Mouse (Mus musculus) embryonic facial prominence, embryonic 15.5 days (tissue): ENCODE results near the gene Ankrd34a. TPM values are rescaled to one million over a fixed set of nuclear protein-coding genes. Genes with fewer than 3 reads are reported as not detected.

Source experiments
- ATAC-seq: fragments of 200-750 bp; cut with Nextera tagmentation; 2 replicates; pipeline ENCODE4 v1.8.0; 2017; ENCODE audit warnings: low read depth, moderate TSS enrichment; ENCODE audit not compliant: insufficient number of reproducible peaks, low FRiP score, low TSS enrichment
- H3K27ac ChIP-seq: fragments of 300-500 bp; sonication (generic); replicated peaks from 2 replicates; pipeline ENCODE4 v1.5.1; 2015; ENCODE audit warnings: mild to moderate bottlenecking, inconsistent platforms
- H3K27me3 ChIP-seq: fragments of 300-500 bp; sonication (generic); 2 replicates; pipeline ENCODE4 v1.6.1; 2015; ENCODE audit warnings: inconsistent platforms
- H3K36me3 ChIP-seq: fragments of 300-500 bp; sonication (generic); 2 replicates; pipeline ENCODE4 v1.6.1; 2015; ENCODE audit warnings: mild to moderate bottlenecking, inconsistent platforms
- H3K4me1 ChIP-seq: fragments of 300-500 bp; sonication (generic); 2 replicates; pipeline ENCODE4 v1.6.1; 2015; ENCODE audit warnings: inconsistent platforms
- H3K4me2 ChIP-seq: fragments of 300-500 bp; sonication (generic); replicated peaks from 2 replicates; pipeline ENCODE4 v1.6.1; 2015; ENCODE audit warnings: mild to moderate bottlenecking, inconsistent platforms
- H3K4me3 ChIP-seq: fragments of 300-500 bp; sonication (generic); replicated peaks from 2 replicates; pipeline ENCODE4 v1.5.1; 2015; ENCODE audit warnings: mild to moderate bottlenecking, inconsistent platforms
- H3K9ac ChIP-seq: fragments of 300-500 bp; sonication (generic); 2 replicates; pipeline ENCODE4 v1.6.1; 2015; ENCODE audit warnings: inconsistent platforms
- H3K9me3 ChIP-seq: fragments of 300-500 bp; sonication (generic); replicated peaks from 2 replicates; pipeline ENCODE4 v1.6.1; 2016; ENCODE audit warnings: inconsistent platforms
- WGBS: fragments of 180-500 bp; shearing (Covaris S2); methylation state at CpG from one replicate; pipeline ENCODE4 v1.1.7; 2015; 5-methylcytosine and 5-hydroxymethylcytosine counted together
- polyA plus RNA-seq: library from polyadenylated mRNA; unstranded; fragments of >200 nt; fragmentation: Nextera tagmentation; extraction: Ambion mirVana; gene quantifications from 2 replicates; pipeline ENCODE4 v1.2.1, GENCODE M21; 2015

The Ankrd34a gene
- polyA plus RNA-seq, 1 experiment from 2014 or later, result 3.0 TPM

- Histone ChIP-seq H3K27me3 (no peaks in the 10 kb centered on the region), H3K4me2 (no peak overlapping the region), H3K4me1 (peaks cover 41% of the 10 kb centered on the region), H3K9ac (no peak overlapping the region), H3K9me3 (no peaks in the 10 kb centered on the region), H3K36me3 (peaks cover 21% of the 10 kb centered on the region), H3K27ac (peak overlapping the region; percentile 48; the same call in 1 of the 2 replicates), H3K4me3 (no peak overlapping the region)
- WGBS, result 57% methylated on average over 10 of the region's 10 CpGs
- ATAC-seq, result peak; percentile 30; the same call in 1 of the 2 replicates
Observed at GRCm38 (mm10) chr3:96563911-96564632, 32.4 kb upstream of the Ankrd34a start.

- no peaks in the 10 kb centered on the region for H3K9me3 ChIP-seq
- H3K4me3 ChIP-seq, result no peak overlapping the region
- H3K27me3 ChIP-seq, result no peaks in the 10 kb centered on the region
- H3K9ac ChIP-seq, result no peak overlapping the region
- peak overlapping the region; percentile 48; the same call in 1 of the 2 replicates for H3K27ac ChIP-seq
- WGBS, result 37% methylated on average over 7 of the region's 7 CpGs
- H3K36me3 ChIP-seq, result peaks cover 19% of the 10 kb centered on the region
- H3K4me1 ChIP-seq, result peaks cover 36% of the 10 kb centered on the region
- no peak overlapping the region for H3K4me2 ChIP-seq
- ATAC-seq, result no peak
Observed at GRCm38 (mm10) chr3:96564633-96565032, 31.8 kb upstream of the Ankrd34a start.

- ATAC-seq, result no peak
- no peak overlapping the region for H3K4me3 ChIP-seq
- WGBS, result 85% methylated on average over 3 of the region's 3 CpGs
Observed at GRCm38 (mm10) chr3:96565105-96565504, 31.3 kb upstream of the Ankrd34a start.

GRCm38 (mm10) chr3:96566661-96567450 lies 29.6 kb upstream of the Ankrd34a start:
- H3K9me3 ChIP-seq, result no peaks in the 10 kb centered on the region
- H3K27ac ChIP-seq, result no peak overlapping the region
- H3K4me2 ChIP-seq, result no peak overlapping the region
- 80% methylated on average over 8 of the region's 8 CpGs for WGBS
- no peak overlapping the region for H3K9ac ChIP-seq
- peaks cover 15% of the 10 kb centered on the region; the same call in 1 of the 2 replicates for H3K4me1 ChIP-seq
- ATAC-seq, result no peak
- H3K4me3 ChIP-seq, result no peak overlapping the region
- no peaks in the 10 kb centered on the region for H3K27me3 ChIP-seq
- H3K36me3 ChIP-seq, result no peaks in the 10 kb centered on the region

More at GRCm38 (mm10) chr3:96565105-96565504, 31.3 kb upstream of the Ankrd34a start:
- Histone ChIP-seq H3K9me3 (no peaks in the 10 kb centered on the region), H3K9ac (no peak overlapping the region), H3K36me3 (peaks cover 14% of the 10 kb centered on the region), H3K4me2 (no peak overlapping the region), H3K27me3 (no peaks in the 10 kb centered on the region), H3K27ac (no peak overlapping the region), H3K4me1 (peaks cover 31% of the 10 kb centered on the region)

- WGBS, result 68% methylated on average over 8 of the region's 8 CpGs
- H3K27ac ChIP-seq, result peak overlapping the region; percentile 34; the same call in 1 of the 2 replicates
- ATAC-seq, result no peak
- H3K36me3 ChIP-seq, result no peaks in the 10 kb centered on the region
- H3K4me3 ChIP-seq, result no peak overlapping the region
- peaks cover 9% of the 10 kb centered on the region; the same call in 1 of the 2 replicates for H3K4me1 ChIP-seq
- H3K27me3 ChIP-seq, result no peaks in the 10 kb centered on the region
- no peaks in the 10 kb centered on the region for H3K9me3 ChIP-seq
- H3K4me2 ChIP-seq, result no peak overlapping the region
- H3K9ac ChIP-seq, result no peak overlapping the region
Observed at GRCm38 (mm10) chr3:96568605-96569004, 27.8 kb upstream of the Ankrd34a start.

- Histone ChIP-seq H3K9ac (no peak overlapping the region), H3K4me3 (no peak overlapping the region), H3K36me3 (no peaks in the 10 kb centered on the region), H3K9me3 (no peaks in the 10 kb centered on the region), H3K27ac (no peak overlapping the region), H3K4me1 (no peaks in the 10 kb centered on the region; the same call in 1 of the 2 replicates), H3K27me3 (no peaks in the 10 kb centered on the region), H3K4me2 (no peak overlapping the region)
- no peak for ATAC-seq
- WGBS, result 90% methylated on average over 13 of the region's 13 CpGs
Observed at GRCm38 (mm10) chr3:96569506-96569905, 26.9 kb upstream of the Ankrd34a start.

- Histone ChIP-seq H3K9ac (no peak overlapping the region), H3K36me3 (no peaks in the 10 kb centered on the region), H3K27ac (no peak overlapping the region), H3K4me2 (no peak overlapping the region), H3K9me3 (no peaks in the 10 kb centered on the region), H3K4me3 (no peak overlapping the region), H3K4me1 (no peaks in the 10 kb centered on the region; the same call in 1 of the 2 replicates), H3K27me3 (no peaks in the 10 kb centered on the region)
- no peak for ATAC-seq
- WGBS, result 86% methylated on average over 11 of the region's 11 CpGs
Observed at GRCm38 (mm10) chr3:96569966-96570605, 26.4 kb upstream of the Ankrd34a start.

- Histone ChIP-seq H3K4me1 (peaks cover under 1% of the 10 kb centered on the region; the same call in 1 of the 2 replicates), H3K4me3 (no peak overlapping the region), H3K4me2 (no peak overlapping the region), H3K36me3 (no peaks in the 10 kb centered on the region), H3K27ac (no peak overlapping the region), H3K27me3 (no peaks in the 10 kb centered on the region), H3K9me3 (no peaks in the 10 kb centered on the region), H3K9ac (no peak overlapping the region)
- ATAC-seq, result no peak
- 52% methylated on average over 7 of the region's 7 CpGs for WGBS
Observed at GRCm38 (mm10) chr3:96570643-96571042, 25.8 kb upstream of the Ankrd34a start.

GRCm38 (mm10) chr3:96571336-96571735 lies 25.1 kb upstream of the Ankrd34a start:
- peaks cover 8% of the 10 kb centered on the region for H3K4me1 ChIP-seq
- no peaks in the 10 kb centered on the region for H3K9me3 ChIP-seq
- ATAC-seq, result no peak
- no peak overlapping the region for H3K27ac ChIP-seq
- WGBS, result 60% methylated on average over 2 of the region's 2 CpGs
- no peak overlapping the region for H3K4me2 ChIP-seq
- H3K36me3 ChIP-seq, result no peaks in the 10 kb centered on the region
- H3K4me3 ChIP-seq, result no peak overlapping the region
- H3K27me3 ChIP-seq, result no peaks in the 10 kb centered on the region
- no peak overlapping the region for H3K9ac ChIP-seq

- no peak overlapping the region for H3K9ac ChIP-seq
- H3K4me3 ChIP-seq, result no peak overlapping the region
- H3K27ac ChIP-seq, result no peak overlapping the region
- ATAC-seq, result no peak
- no peaks in the 10 kb centered on the region for H3K27me3 ChIP-seq
- no peaks in the 10 kb centered on the region for H3K9me3 ChIP-seq
- peaks cover 15% of the 10 kb centered on the region for H3K4me1 ChIP-seq
- no peaks in the 10 kb centered on the region for H3K36me3 ChIP-seq
- WGBS, result 73% methylated on average over 16 of the region's 16 CpGs
- no peak overlapping the region for H3K4me2 ChIP-seq
Observed at GRCm38 (mm10) chr3:96571896-96572698, 24.3 kb upstream of the Ankrd34a start.
